Mouse (Mus musculus) Patski (cell line): Measurements from ENCODE around the gene Prkca. TPM values are rescaled to one million over a fixed set of nuclear protein-coding genes. Genes with fewer than 3 reads are reported as not detected.

Experiments used
- ATAC-seq: fragments of 100-300 bp; one replicate; pipeline ENCODE4 v1.8.0; 2021
- CTCF ChIA-PET: fragments of 350-600 bp; sonication (Branson Sonifier 250); formaldehyde crosslinking; loops from one replicate; lab custom pipeline; 2022; ENCODE audit warnings: inconsistent platforms; lab: Charles Lee
- POLR2A ChIA-PET: fragments of 350-600 bp; sonication (Branson Sonifier 250); formaldehyde crosslinking; loops from one replicate; lab custom pipeline; 2022; ENCODE audit warnings: antibody characterized with exemption, inconsistent platforms; lab: Charles Lee
- DNase-seq: peaks from one replicate; pipeline ENCODE4 v3.0.0-alpha.2; 2011; ENCODE audit warnings: low read depth, low spot score
- H3K27me3 ChIP-seq: fragments of 371-371 bp; one replicate; pipeline ENCODE4 v1.5.1; 2021
- CTCF ChIP-seq: fragments of 100-300 bp; IDR thresholded peaks from one replicate; pipeline ENCODE4 v1.5.1; 2021
- in situ Hi-C: fragments of 300-500 bp; cut with MboI; formaldehyde crosslinking; loops from 3 replicates; pipeline ENCODE4 v1.11.1; 2018; ENCODE audit warnings: low pct_unique_long_range_greater_than_20kb, mixed read lengths
- polyA plus RNA-seq: library from polyadenylated mRNA; unstranded; gene quantifications from one replicate; pipeline ENCODE4 v1.2.3, GENCODE M21; 2021

Gene Prkca
- polyA plus RNA-seq, 1 experiment from 2014 or later = 37.4 TPM

DNA sequence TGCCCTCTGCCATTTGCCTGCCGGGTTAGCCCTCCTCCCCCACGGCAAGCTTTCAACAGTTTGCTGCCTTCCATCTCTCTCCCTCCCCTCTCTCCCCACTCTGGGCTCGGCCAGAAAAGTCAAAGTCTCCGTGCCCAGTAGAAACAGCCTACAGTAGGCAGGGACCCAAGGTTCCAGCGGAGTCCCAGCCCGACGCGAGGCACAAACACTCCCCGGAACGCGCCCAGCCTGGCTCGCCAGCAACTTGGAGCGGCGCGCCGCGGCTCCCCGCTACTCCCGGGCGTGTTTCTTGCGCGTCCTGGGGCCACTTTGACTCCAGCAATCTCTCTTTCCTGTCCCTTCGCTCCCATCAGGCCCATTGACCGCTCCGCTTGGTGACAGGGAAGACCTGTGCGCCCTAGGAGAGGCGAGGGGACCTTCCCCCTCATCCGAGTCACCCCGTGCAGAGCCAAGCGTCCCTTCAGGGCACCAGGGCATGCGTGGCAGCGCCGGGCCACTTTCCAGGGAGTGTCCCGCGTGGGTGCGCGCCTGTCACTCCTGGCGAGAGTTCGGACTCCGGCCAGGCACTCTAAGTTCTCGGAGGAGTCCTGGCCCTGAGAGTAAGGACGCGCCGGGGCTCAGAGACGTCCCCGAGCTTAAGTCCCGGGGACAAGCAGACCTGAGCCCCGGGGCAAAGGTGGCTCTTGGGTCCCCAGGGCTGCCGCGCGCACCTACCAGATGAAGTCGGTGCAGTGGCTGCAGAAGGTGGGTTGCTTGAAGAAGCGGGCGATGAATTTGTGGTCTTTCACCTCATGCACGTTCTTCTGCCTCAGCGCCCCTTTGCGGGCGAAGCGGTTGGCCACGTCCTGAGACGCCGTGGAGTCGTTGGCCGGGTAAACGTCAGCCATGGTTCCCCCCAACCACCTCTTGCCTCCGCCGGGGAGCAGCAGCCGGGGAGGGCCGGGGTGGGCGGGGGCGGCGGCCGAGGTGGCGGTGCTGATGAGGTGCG, 653 bp downstream of the Prkca start, which contains the start of gene Apoh:
TSS of gene Apoh (plus strand) at position 574 of the 988 bp plus-strand sequence.
- POLR2A ChIA-PET = interaction anchor here (0.9 to 3.3 kb wide), 5 partner anchors 22 to 147 kb away, joined by 3 to 15 read pairs (median 3); no protein-coding TSS in a partner anchor
- ATAC-seq (peak; percentile 55), DNase-seq (no peak)
- TF ChIP-seq CTCF = no peak
- no peaks in the 10 kb centered on the region for H3K27me3 ChIP-seq
- in situ Hi-C loops = no loop called here
- CTCF ChIA-PET = interaction anchor here (0.7 to 1.1 kb wide), 2 partner anchors 10 to 23 kb away, joined by 3 read pairs; no protein-coding TSS in a partner anchor

GRCm38 (mm10) chr11:108341783-108342182, 1.9 kb downstream of the Prkca start:
- DNase-seq = no peak
- H3K27me3 ChIP-seq = no peaks in the 10 kb centered on the region
- no peak for ATAC-seq
- in situ Hi-C loops = no loop called here
- no peak for TF ChIP-seq CTCF
- ChIA-PET CTCF (interaction anchor here (0.7 kb wide), 1 partner anchor 8 kb away, joined by 3 read pairs; no protein-coding TSS in a partner anchor), POLR2A (interaction anchor here (0.6 to 1.0 kb wide), 4 partner anchors 17 to 1175 kb away, joined by 3 to 6 read pairs (median 4); no protein-coding TSS in a partner anchor)

GRCm38 (mm10) chr11:108340293-108340692, 3.4 kb downstream of the Prkca start:
- TF ChIP-seq CTCF = no peak
- DNase-seq (no peak), ATAC-seq (no peak)
- in situ Hi-C loops = no loop called here
- POLR2A ChIA-PET = no interaction called here
- no peaks in the 10 kb centered on the region for H3K27me3 ChIP-seq
- CTCF ChIA-PET = no interaction called here

DNA sequence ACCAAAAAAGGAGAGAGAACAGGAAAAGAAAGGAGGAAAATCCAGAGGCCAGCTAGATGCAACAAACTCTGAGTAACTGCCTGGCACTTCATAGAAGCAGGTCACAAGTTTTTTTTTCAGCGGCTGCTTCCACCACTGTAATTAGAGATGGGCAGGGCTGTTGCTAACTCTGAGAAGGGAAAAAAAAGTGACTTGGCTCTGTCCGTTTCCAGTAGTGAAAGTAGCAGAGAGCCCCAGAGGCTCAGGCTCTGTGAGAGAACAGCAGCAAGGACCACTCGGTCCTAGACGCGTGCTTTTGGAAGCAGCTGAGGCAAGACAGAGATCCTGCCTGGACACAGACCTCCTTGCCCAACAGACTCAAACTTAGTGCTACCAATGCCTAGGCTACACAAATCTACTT, 7.3 kb downstream of the Prkca start:
- no peak for ATAC-seq

DNA sequence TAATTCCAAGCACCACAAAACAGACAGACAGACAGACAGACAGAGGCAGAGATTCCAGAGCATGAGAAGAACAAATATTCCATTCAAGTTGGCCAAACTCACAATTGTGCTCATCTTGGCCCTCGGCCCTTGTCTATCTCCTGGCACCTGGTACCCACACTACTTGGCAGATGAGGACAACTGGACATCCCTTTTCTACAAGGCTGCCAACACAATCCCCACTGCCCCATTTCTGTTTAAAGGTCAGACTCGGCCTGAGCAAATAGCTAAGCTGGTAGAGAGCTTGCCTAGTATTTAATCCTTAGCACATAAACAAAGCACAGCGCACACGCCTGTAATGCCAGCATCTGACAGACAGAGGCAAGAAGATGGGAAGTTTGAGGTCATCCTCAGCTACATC, 8.2 kb downstream of the Prkca start:
- no peak for TF ChIP-seq CTCF
- in situ Hi-C loops = no loop called here
- ATAC-seq = no peak
- CTCF ChIA-PET = interaction anchor here (1.1 kb wide), 1 partner anchor 11 kb away, joined by 3 read pairs; no protein-coding TSS in a partner anchor
- DNase-seq = no peak
- no peaks in the 10 kb centered on the region for H3K27me3 ChIP-seq
- POLR2A ChIA-PET = no interaction called here

More for the DNA sequence above, 7.3 kb downstream of the Prkca start:
- H3K27me3 ChIP-seq = no peaks in the 10 kb centered on the region
- in situ Hi-C loops = no loop called here
- no peak for DNase-seq
- ChIA-PET CTCF (interaction anchor here (1.0 to 1.4 kb wide), 3 partner anchors 9 to 115 kb away, joined by 3 read pairs; no protein-coding TSS in a partner anchor), POLR2A (interaction anchor here (0.7 kb wide), 1 partner anchor 838 kb away, joined by 3 read pairs; no protein-coding TSS in a partner anchor)
- no peak for TF ChIP-seq CTCF

DNA sequence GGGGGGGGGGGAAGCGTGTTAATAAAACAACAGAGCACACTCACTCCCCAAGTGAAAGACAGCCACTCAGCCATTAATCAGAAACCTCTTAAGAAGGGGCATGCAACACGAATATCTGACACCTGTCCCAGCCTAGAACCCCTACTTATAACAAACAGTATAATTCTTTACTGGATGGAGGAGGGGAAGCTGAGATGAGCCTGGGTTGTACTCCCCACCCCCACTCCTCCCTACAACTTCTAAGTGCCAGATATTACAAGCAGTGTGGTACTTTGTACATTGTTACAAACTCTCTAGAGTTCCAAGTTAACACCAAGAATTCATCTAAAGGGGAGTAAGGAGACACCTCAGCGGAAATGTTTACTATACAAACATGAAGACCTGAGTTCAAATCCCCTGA, 9.1 kb downstream of the Prkca start:
- no peak for TF ChIP-seq CTCF
- in situ Hi-C loops = no loop called here
- ChIA-PET POLR2A (no interaction called here), CTCF (interaction anchor here (2.2 kb wide), 1 partner anchor 13 kb away, joined by 5 read pairs; no protein-coding TSS in a partner anchor)
- ATAC-seq = no peak
- no peaks in the 10 kb centered on the region for H3K27me3 ChIP-seq
- no peak for DNase-seq

GRCm38 (mm10) chr11:108333583-108334379, 9.9 kb downstream of the Prkca start:
- in situ Hi-C loops = no loop called here
- no peak for TF ChIP-seq CTCF
- ChIA-PET POLR2A (interaction anchor here (0.6 to 1.1 kb wide), 2 partner anchors 39 to 56 kb away, joined by 3 read pairs; no protein-coding TSS in a partner anchor), CTCF (interaction anchor here (0.7 to 2.2 kb wide), 2 partner anchors 9 to 12 kb away, joined by 3 to 5 read pairs; no protein-coding TSS in a partner anchor)
- H3K27me3 ChIP-seq = no peaks in the 10 kb centered on the region
- ATAC-seq (no peak), DNase-seq (no peak)

- ATAC-seq (no peak), DNase-seq (no peak)
- ChIA-PET POLR2A (interaction anchor here (1.1 kb wide), 1 partner anchor 38 kb away, joined by 3 read pairs; no protein-coding TSS in a partner anchor), CTCF (interaction anchor here (2.2 kb wide), 1 partner anchor 11 kb away, joined by 5 read pairs; no protein-coding TSS in a partner anchor)
- H3K27me3 ChIP-seq = no peaks in the 10 kb centered on the region
- in situ Hi-C loops = no loop called here
- TF ChIP-seq CTCF = no peak
Measured at GRCm38 (mm10) chr11:108333006-108333405, 10.7 kb downstream of the Prkca start.

DNA sequence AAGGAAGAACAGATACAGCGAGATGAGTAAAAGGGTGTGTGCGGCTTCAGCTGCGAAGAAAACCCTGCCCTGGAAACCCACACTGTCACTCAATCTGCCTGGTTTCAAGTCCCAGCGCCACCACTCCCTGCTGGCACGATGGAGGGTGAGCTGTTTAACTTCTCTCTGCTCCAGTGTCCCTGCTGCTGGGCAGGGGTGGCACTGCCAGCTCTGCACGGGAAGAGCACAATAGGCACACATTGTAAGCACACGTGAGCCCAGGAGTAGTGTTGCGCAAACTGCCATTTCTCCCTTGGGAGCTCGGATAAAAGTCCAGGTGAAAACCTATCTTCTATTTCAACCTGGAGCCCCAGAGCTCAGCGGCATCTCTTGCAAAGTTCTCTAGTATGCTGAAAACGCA, 12.9 kb downstream of the Prkca start:
- DNase-seq = no peak
- no peak for ATAC-seq
- H3K27me3 ChIP-seq = no peaks in the 10 kb centered on the region
- in situ Hi-C loops = no loop called here
- POLR2A ChIA-PET = interaction anchor here (0.6 kb wide), 1 partner anchor 1192 kb away, joined by 5 read pairs; no protein-coding TSS in a partner anchor
- CTCF ChIA-PET = interaction anchor here (1.2 to 1.3 kb wide), 2 partner anchors 10 to 110 kb away, joined by 3 read pairs; no protein-coding TSS in a partner anchor
- TF ChIP-seq CTCF = no peak
